ENCODE assay signal across 30 mouse cellular contexts in the genomic region with DNA sequence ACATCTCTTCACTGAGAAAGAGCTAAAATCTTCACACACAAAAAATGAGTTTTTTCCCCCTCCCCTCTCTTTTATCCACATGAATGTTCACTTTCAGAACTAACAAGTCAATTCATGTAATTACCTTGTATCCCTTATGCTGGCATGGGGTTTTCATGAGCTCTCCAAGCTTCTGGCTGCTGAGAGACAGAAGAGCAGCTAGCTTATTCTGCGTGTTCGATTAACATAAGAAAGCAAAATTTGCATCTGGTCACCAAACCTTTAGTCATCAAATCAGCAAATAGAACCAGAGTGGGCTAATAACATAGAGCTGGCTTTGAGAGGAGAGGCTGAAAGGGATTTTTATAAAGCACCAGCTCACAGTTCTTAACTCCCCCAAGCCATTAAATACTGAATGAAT.
A peak's percentile ranks its signal among the peaks of the same experiment; 100 is the strongest.
DNase-seq lines count a peak whose midpoint lies in the region; ATAC-seq and TF ChIP-seq lines count a peak whose summit lies in the region.
"Had no signal": no experiment of that assay in that cellular context is flagged by ENCODE, and none has a peak within 500 bp of the region (broad histone marks: within the 10 kb centered on the region; RNA-seq: fewer than 3 reads in every experiment).

No protein-coding gene starts in this region.

- H3K9ac ChIP-seq in forebrain, embryonic 13.5 days, result no peak overlapping the region
- H3K9ac ChIP-seq in forebrain, embryonic 16.5 days (replicated peaks; ENCODE audit: low read depth, low read length), result no peak overlapping the region
- H3K9ac ChIP-seq in hindbrain, embryonic 16.5 days (ENCODE audit: low read depth, low read length), result no peak overlapping the region
- H3K9ac ChIP-seq in kidney, embryonic 15.5 days, result no peak overlapping the region
- H3K9ac ChIP-seq: embryonic facial prominence, embryonic 13.5 days; heart, embryonic 12.5 days; heart, embryonic 15.5 days; hindbrain, embryonic 13.5 days had no signal

- no peaks in the 10 kb centered on the region for H3K27me3 ChIP-seq in forebrain, embryonic 13.5 days
- no peaks in the 10 kb centered on the region for H3K27me3 ChIP-seq in forebrain, embryonic 16.5 days (replicated peaks; ENCODE audit: control insufficient read depth, insufficient read depth, low read length)
- H3K27me3 ChIP-seq in hindbrain, embryonic 16.5 days (replicated peaks; ENCODE audit: control insufficient read depth, insufficient read depth, low read length), result no peaks in the 10 kb centered on the region
- H3K27me3 ChIP-seq in kidney, embryonic 15.5 days, result no peaks in the 10 kb centered on the region
- no peaks in the 10 kb centered on the region for H3K27me3 ChIP-seq in kidney, adult 2 months (replicated peaks; ENCODE audit: control insufficient read depth, insufficient read depth, low read length)
- H3K27me3 ChIP-seq: embryonic facial prominence, embryonic 13.5 days; heart, embryonic 12.5 days; heart, embryonic 15.5 days had no signal

- H3K4me3 ChIP-seq in forebrain, embryonic 13.5 days, result no peak overlapping the region
- H3K4me3 ChIP-seq in forebrain, embryonic 16.5 days (replicated peaks; ENCODE audit: low read length), result no peak overlapping the region
- no peak overlapping the region for H3K4me3 ChIP-seq in hindbrain, embryonic 16.5 days (ENCODE audit: low read length)
- H3K4me3 ChIP-seq in kidney, embryonic 15.5 days (replicated peaks), result no peak overlapping the region
- no peak overlapping the region for H3K4me3 ChIP-seq in kidney, adult 2 months (ENCODE audit: insufficient read depth, low read depth, low read length)
- H3K4me3 ChIP-seq: embryonic facial prominence, embryonic 10.5 days; embryonic facial prominence, embryonic 13.5 days; erythroblast, embryonic 14.5 days; heart, embryonic 12.5 days; heart, embryonic 15.5 days; hindbrain, embryonic 10.5 days; hindbrain, embryonic 13.5 days had no signal

- no peaks in the 10 kb centered on the region for H3K9me3 ChIP-seq in forebrain, embryonic 13.5 days (replicated peaks)
- peaks cover 5% of the 10 kb centered on the region for H3K9me3 ChIP-seq in forebrain, embryonic 16.5 days (ENCODE audit: control insufficient read depth, low read length)
- peaks cover 5% of the 10 kb centered on the region for H3K9me3 ChIP-seq in hindbrain, embryonic 16.5 days (ENCODE audit: control insufficient read depth, low read length)
- H3K9me3 ChIP-seq in kidney, embryonic 15.5 days (replicated peaks), result peaks cover 6% of the 10 kb centered on the region
- H3K9me3 ChIP-seq: embryonic facial prominence, embryonic 10.5 days; heart, embryonic 15.5 days; hindbrain, embryonic 10.5 days had no signal

- no peaks in the 10 kb centered on the region for H3K36me3 ChIP-seq in forebrain, embryonic 13.5 days (ENCODE audit: poor library complexity, severe bottlenecking)
- no peaks in the 10 kb centered on the region for H3K36me3 ChIP-seq in forebrain, embryonic 16.5 days (ENCODE audit: control insufficient read depth, insufficient read depth)
- no peaks in the 10 kb centered on the region for H3K36me3 ChIP-seq in hindbrain, embryonic 16.5 days (ENCODE audit: control insufficient read depth, insufficient read depth, low read length)
- H3K36me3 ChIP-seq in kidney, embryonic 15.5 days, result no peaks in the 10 kb centered on the region
- no peaks in the 10 kb centered on the region for H3K36me3 ChIP-seq in kidney, adult 2 months (ENCODE audit: control insufficient read depth, insufficient read depth, low read length)
- H3K36me3 ChIP-seq: embryonic facial prominence, embryonic 10.5 days; embryonic facial prominence, embryonic 13.5 days; heart, embryonic 12.5 days; heart, embryonic 15.5 days; hindbrain, embryonic 10.5 days; hindbrain, embryonic 13.5 days had no signal

- 24% methylated on average over 2 of the region's 2 CpGs for WGBS in forebrain, embryonic 13.5 days
- 10% methylated on average over 2 of the region's 2 CpGs for WGBS in forebrain, embryonic 16.5 days
- WGBS in hindbrain, embryonic 16.5 days, result 33% methylated on average over 2 of the region's 2 CpGs
- 61% methylated on average over 2 of the region's 2 CpGs for WGBS in kidney, embryonic 15.5 days
- 61% methylated on average over 2 of the region's 2 CpGs for WGBS in kidney, adult 2 months

- no peak overlapping the region for H3K4me2 ChIP-seq in forebrain, embryonic 13.5 days
- H3K4me2 ChIP-seq in forebrain, embryonic 16.5 days (ENCODE audit: low read length), result no peak overlapping the region
- no peak overlapping the region for H3K4me2 ChIP-seq in hindbrain, embryonic 16.5 days (ENCODE audit: low read length)
- H3K4me2 ChIP-seq in kidney, embryonic 15.5 days, result no peak overlapping the region
- H3K4me2 ChIP-seq: embryonic facial prominence, embryonic 13.5 days; heart, embryonic 12.5 days; heart, embryonic 15.5 days; hindbrain, embryonic 13.5 days had no signal

- peaks cover 10% of the 10 kb centered on the region; the same call in 1 of the 2 replicates for H3K4me1 ChIP-seq in forebrain, embryonic 13.5 days
- H3K4me1 ChIP-seq in forebrain, embryonic 16.5 days (replicated peaks; ENCODE audit: control insufficient read depth, insufficient read depth, low read length), result 0 out of 2 replicates have a peak, but pooled peaks cover 3% of the 10 kb centered on the region
- no peaks in the 10 kb centered on the region for H3K4me1 ChIP-seq in hindbrain, embryonic 16.5 days (ENCODE audit: control insufficient read depth, insufficient read depth, low read depth, low read length)
- no peaks in the 10 kb centered on the region for H3K4me1 ChIP-seq in kidney, embryonic 15.5 days
- no peaks in the 10 kb centered on the region for H3K4me1 ChIP-seq in kidney, adult 2 months (ENCODE audit: control insufficient read depth, insufficient read depth, low read length)
- H3K4me1 ChIP-seq: embryonic facial prominence, embryonic 10.5 days; embryonic facial prominence, embryonic 13.5 days; hindbrain, embryonic 10.5 days; hindbrain, embryonic 13.5 days had no signal

- TF ChIP-seq POLR2A in kidney, adult 2 months (IDR thresholded peaks at IDR 0.05; ENCODE audit: low read depth, low read length), result no peak

- no peak overlapping the region for H3K27ac ChIP-seq in forebrain, embryonic 13.5 days
- no peak overlapping the region for H3K27ac ChIP-seq in forebrain, embryonic 16.5 days (ENCODE audit: low read length)
- H3K27ac ChIP-seq in hindbrain, embryonic 16.5 days (ENCODE audit: low read depth, low read length), result no peak overlapping the region
- no peak overlapping the region for H3K27ac ChIP-seq in kidney, embryonic 15.5 days
- H3K27ac ChIP-seq in kidney, adult 2 months (ENCODE audit: insufficient read depth, low read depth, low read length), result no peak overlapping the region
- H3K27ac ChIP-seq: embryonic facial prominence, embryonic 10.5 days; embryonic facial prominence, embryonic 13.5 days; heart, embryonic 15.5 days; hindbrain, embryonic 10.5 days; hindbrain, embryonic 13.5 days; hindbrain, postnatal 0 days had no signal

- TF ChIP-seq CTCF in kidney, adult 2 months (conservative IDR thresholded peaks at IDR 0.05; ENCODE audit: insufficient read depth, insufficient read length, low read depth, low read length), result no peak

- ATAC-seq in forebrain, embryonic 13.5 days, result peak; percentile 83
- peak; percentile 91 for ATAC-seq in forebrain, embryonic 16.5 days
- ATAC-seq in hindbrain, embryonic 16.5 days, result no peak
- no peak for ATAC-seq in kidney, embryonic 15.5 days (replicated peaks; ENCODE audit: low FRiP score)
- ATAC-seq: CD4-positive, CD25-positive, alpha-beta regulatory T cell, adult 4 months; hindbrain, postnatal 0 days; inflammation-experienced regulatory T-cells, adult 6 months; intestine, embryonic 16.5 days had no signal

- peak; percentile 9 for DNase-seq in R1 (ENCODE audit: low read depth, low spot score)
- peak; percentile 2 for DNase-seq in ZHBTc4 (ENCODE audit: low read depth, low spot score)
- no peak for DNase-seq in kidney, adult 2 months
- DNase-seq: adrenal gland, postnatal 10 days; adrenal gland, postnatal 36 days; cerebellum, adult 11 months; cerebellum, adult 2 months; cerebellum, adult 9-11 months; cerebellum, postnatal 36 days; embryo, embryonic 11 days; gastrocnemius, postnatal 25 days; heart, adult 18-20 months; heart, postnatal 10 days; heart, postnatal 36 days; kidney, adult 8-10 months had no signal

Comparison
In these comparisons a context has a peak if more than half of its experiments do, and no peak if none do; other contexts are left out.
1. ATAC-seq: peak in forebrain, embryonic 13.5 days (single experiment) and forebrain, embryonic 16.5 days (single experiment); none in hindbrain, embryonic 16.5 days (single experiment) and kidney, embryonic 15.5 days (single experiment).